Mouse (Mus musculus) left cerebral cortex, postnatal 25 days (tissue): ENCODE results near the gene Slc34a3. TPM values are rescaled to one million over a fixed set of nuclear protein-coding genes. Genes with fewer than 3 reads are reported as not detected.

ENCODE experiments used
- DNase-seq, 2 experiments: peaks; one replicate each; pipeline ENCODE4 v3.0.0; 2022; ENCODE audit warnings: low spot score in 2 of 2, mixed read lengths in 1 of 2
- intact Hi-C: fragments of 180-260 bp; cut with DNase I; formaldehyde crosslinking; loops from one replicate; pipeline ENCODE4 v1.15.1; 2025
- total RNA-seq, 2 experiments: library from RNA; stranded (reverse); gene quantifications; 2 replicates each; pipeline ENCODE4 v1.2.3; 2021

Slc34a3 gene
- total RNA-seq, 2 experiments from 2014 or later: not detected

DNA sequence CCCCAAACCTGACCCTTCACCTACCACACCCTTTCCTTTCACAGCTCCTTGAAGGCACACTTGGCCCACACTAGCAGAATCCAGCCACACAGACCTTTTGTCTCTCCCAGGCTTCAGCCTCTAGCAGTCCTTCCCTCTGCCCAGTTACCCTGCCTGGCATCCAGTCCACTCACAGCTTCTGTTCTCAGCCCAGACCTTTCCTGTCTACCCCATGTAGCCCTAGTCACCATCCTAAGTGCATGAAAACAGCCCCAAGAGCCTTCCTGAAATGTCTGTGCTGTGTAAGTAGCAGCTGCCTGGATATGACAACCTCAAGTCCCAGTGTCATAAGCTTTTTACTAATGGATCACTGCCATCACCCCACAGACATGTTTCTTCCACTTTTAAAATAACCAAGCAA lies 36.2 kb downstream of the Slc34a3 start:
- no peak for DNase-seq
- intact Hi-C loops: no loop called here

DNA sequence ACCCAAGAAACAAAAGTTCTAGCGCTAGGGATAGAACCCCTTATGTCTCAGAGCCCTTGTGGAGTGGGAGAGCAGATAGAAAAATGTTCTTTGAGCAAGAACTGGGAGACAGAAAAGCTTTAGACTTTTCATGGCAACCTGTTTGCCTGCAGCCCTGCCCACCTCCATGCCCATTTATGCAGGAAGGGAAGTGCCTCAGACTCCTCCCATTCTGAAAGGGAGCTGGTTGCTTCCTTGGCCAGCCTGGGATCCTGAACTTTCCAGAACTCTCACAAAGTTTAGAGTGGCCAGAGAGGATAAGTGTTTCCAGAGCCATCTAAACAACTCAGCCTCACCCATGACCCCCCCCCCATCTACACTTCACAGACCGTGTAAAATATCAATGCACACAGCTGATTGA lies 37.0 kb downstream of the Slc34a3 start:
- intact Hi-C loops: no loop called here
- no peak for DNase-seq

DNA sequence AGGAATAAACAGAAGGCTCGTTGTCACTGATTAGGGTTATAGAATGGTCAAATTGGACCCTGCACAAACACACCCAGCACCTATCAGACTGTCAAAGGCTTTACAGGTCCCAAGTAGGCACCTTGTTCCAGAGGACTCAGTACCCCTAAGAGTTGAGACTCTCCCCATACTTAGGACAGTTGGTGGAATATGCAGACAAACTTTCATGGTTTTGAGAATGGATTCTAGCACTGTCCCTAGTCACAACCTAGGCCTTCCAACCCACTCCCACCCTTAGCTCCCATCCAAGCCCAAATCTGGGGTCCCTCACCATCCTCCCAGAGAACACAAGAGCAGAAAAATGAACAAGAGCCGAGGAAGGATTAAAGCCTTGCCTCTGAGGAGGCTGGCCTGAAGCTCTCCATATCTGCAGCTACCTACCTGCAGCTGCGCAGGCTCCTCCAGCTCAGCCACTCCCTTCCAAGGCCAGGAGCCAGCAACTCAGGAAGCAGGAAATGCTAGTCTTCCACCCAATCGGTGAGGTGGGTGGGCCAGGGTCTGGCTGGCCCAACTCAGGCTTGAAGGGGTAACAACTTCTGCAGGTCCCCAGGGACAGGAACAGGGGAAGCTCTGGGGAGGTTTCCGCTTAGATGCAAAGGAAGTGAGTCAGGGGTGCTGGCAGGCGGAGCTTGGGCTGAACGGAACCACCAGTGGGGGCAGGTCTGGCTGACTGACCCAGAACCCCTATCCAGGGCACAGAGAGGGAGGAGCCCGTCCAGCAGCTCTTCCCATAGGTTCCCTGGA lies 37.8 kb downstream of the Slc34a3 start, which contains the start of gene Tor4a:
Gene Tor4a (minus strand): TSS at position 715 of the 783 bp plus-strand sequence.
- no peak for DNase-seq
- intact Hi-C loops: no loop called here

GRCm38 (mm10) chr2:25195211-25196156 lies 38.7 kb downstream of the Slc34a3 start:
- no peak for DNase-seq
- intact Hi-C loops: no loop called here

DNA sequence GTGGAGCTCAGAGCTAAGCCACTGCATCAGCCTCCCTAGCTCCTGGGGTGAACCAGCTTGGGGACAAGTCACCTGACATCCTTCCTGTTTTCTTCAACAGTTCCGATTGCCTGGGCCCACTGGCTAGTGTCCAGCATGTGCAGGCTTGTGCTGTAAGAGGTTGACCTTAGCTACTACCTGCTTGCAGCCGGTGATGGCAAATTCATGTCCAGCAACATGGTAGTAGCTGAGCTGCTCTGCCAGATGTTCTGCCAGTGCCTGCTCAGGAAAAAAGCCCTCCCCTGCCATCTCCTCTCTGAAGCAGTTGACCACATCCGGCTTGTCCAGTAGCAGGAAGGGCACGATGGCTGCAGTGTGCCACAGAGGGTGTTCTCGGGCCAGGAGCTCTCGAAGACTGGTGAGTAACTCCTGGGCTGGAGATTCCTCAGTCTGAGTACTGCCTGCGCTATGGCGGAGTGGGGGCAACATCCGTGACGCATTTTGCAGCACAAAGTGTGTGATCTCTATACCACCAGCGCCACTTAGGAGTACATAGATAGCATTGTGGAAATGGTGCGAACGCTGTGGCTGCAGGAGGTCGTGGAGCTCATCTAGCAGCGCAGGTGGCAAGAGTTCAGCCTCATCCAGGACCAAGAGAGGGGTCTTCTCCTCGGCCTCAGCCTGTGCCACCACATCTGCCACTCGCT lies 39.5 kb downstream of the Slc34a3 start:
- DNase-seq: no peak
- intact Hi-C loops: loop anchor here (5.0 kb wide), 2 partner anchors 63 to 78 kb away; partner anchors contain the start of genes Anapc2, Ssna1 and Tmem203

- intact Hi-C loops: loop anchor here (5.0 kb wide), 2 partner anchors 63 to 78 kb away; partner anchors contain the start of genes Anapc2, Ssna1 and Tmem203
- no peak for DNase-seq
These were observed 40.2 kb downstream of the Slc34a3 start for GRCm38 (mm10) chr2:25194006-25194405.

- intact Hi-C loops: loop anchor here (1.0 to 5.0 kb wide), 3 partner anchors 35 to 79 kb away; partner anchors contain the start of genes Anapc2, Ssna1 and Tmem203
- peak; percentile 76 to 89 for DNase-seq
These were observed 40.8 kb downstream of the Slc34a3 start for GRCm38 (mm10) chr2:25193330-25193770.

DNA sequence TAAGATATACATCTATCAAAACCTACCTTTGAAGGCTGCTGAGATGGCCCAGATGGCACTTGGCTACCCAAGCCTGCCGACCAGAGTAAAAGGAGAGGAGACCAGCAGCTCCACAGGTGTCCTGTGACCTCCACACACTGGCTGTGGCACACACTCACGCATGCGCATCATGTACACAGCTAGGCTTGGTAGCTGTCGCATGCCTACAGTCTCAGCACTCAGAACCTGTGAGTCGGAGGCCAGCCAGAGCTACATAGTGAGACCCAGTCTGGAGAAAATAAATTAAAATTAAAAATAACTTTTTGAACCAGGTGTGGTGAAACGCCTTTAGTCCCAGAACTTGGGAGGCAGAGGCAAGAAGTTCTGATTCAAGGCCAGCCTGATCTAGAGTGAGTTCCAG lies 46.3 kb downstream of the Slc34a3 start:
- intact Hi-C loops: loop anchor here (5.0 kb wide), 1 partner anchor 61 kb away; no protein-coding TSS in a partner anchor
- DNase-seq: no peak

- intact Hi-C loops: loop anchor here (5.0 kb wide), 1 partner anchor 59 kb away; no protein-coding TSS in a partner anchor
- no peak for DNase-seq
These were observed 47.6 kb downstream of the Slc34a3 start for GRCm38 (mm10) chr2:25186575-25186930.

- intact Hi-C loops: loop anchor here (2.0 to 5.0 kb wide), 2 partner anchors 59 to 87 kb away; no protein-coding TSS in a partner anchor
- DNase-seq: no peak
These were observed 48.3 kb downstream of the Slc34a3 start for GRCm38 (mm10) chr2:25185625-25186574.

DNA sequence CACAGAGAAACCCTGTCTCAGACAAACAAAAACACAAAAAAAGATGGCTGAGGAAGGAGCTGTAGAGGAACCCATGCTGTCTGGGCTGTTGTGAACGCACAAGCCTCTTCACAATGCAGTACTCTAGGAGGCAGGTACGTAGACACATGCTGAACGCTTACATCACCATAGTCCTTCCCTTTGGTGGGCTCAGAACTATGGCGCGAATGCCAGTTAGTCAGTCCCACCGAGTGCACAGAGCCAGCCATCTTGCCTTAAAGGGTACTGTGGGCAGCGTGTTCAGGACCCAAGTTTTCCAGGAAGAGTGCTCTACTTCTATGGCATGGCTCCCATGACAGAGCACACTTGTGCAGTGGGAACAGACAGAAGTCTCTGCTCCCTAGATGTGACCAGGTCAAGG lies 49.7 kb downstream of the Slc34a3 start:
- intact Hi-C loops: loop anchor here (2.0 kb wide), 1 partner anchor 86 kb away; no protein-coding TSS in a partner anchor
- DNase-seq: no peak

- intact Hi-C loops: no loop called here
- DNase-seq: no peak
These were observed 50.8 kb downstream of the Slc34a3 start for GRCm38 (mm10) chr2:25183336-25183735.

DNA sequence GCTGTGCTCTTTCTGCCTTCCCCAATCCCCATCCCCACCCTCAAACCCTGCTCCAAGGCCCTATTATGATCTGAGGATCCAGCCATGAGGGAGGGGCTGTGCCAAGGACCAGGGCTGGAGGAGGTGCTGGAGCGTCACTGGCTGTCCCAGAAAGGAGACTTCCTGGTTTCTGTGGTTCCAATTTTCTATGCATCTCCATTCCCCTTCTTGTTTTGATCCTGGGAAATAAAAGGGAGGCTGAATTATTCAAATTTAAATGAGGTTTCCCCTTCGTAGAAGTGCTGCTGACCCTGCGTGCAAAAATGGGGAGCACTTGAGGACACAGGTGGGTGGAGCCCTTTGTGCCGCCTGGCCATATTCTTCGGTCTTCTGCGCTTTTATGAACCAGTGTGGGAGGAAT lies 51.5 kb downstream of the Slc34a3 start:
- DNase-seq: peak in 1 of 2 experiments; percentile 52
- intact Hi-C loops: no loop called here

DNA sequence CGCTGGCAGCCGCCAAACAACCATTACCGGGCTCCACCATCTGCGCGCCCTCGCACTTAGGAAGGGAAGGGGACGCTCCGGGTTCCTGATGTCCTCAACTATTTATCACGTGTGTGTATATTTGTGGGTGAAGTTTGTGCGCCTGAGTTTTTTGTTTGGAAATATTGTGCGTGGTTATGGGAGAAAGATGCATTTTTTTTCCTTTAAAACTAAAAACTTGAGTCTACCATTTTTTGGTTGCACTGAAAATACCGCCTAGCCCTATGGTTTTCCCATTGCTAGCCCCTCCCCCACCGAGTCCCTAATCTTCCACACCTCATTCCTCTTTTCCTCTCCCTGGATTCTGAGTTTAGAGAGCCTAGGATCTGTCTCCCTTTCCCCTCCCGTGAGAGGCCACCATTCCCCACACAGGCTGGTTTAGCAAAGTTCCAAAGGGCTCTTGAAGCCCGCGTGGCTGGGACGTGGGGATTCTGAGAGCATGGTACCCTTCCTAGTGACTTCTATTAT lies 52.2 kb downstream of the Slc34a3 start:
- no peak for DNase-seq
- intact Hi-C loops: no loop called here

GRCm38 (mm10) chr2:25180973-25181890 lies 52.9 kb downstream of the Slc34a3 start:
- no peak for DNase-seq
- intact Hi-C loops: no loop called here

GRCm38 (mm10) chr2:25180478-25180903 lies 53.7 kb downstream of the Slc34a3 start, which contains the start of gene Nrarp:
TSS of gene Nrarp (plus strand) at chr2:25180758.
- peak; percentile 91 to 95 for DNase-seq
- intact Hi-C loops: no loop called here
